Mouse (Mus musculus) heart, postnatal 14 days (tissue): ENCODE data around the gene Pdk2. TPM values are rescaled to one million over a fixed set of nuclear protein-coding genes. Genes with fewer than 3 reads are reported as not detected.
"Not testable (repeated sequence)": the region's sequence is repeated elsewhere in the genome, so short reads cannot be mapped to it uniquely, and the experiment has no call there.

Source experiments
- DNase-seq, 2 experiments: peaks; one replicate each; pipeline ENCODE4 v3.0.0; 2021 to 2022
- intact Hi-C: fragments of 180-260 bp; cut with DNase I; formaldehyde crosslinking; loops from one replicate; pipeline ENCODE4 v1.15.1; 2025
- total RNA-seq, 2 experiments: library from RNA; stranded (reverse); gene quantifications; 2 replicates each; pipeline ENCODE4 v1.2.3; 2021

Gene Pdk2
- total RNA-seq, 2 experiments from 2014 or later, result 297 to 326 TPM

- no peak for DNase-seq
- intact Hi-C loops, result no loop called here
These were observed 6.3 kb downstream of the Pdk2 start for GRCm38 (mm10) chr11:95034902-95035301.

GRCm38 (mm10) chr11:95033617-95034016, 7.5 kb downstream of the Pdk2 start:
- no peak for DNase-seq
- intact Hi-C loops, result no loop called here

- no peak for DNase-seq
- intact Hi-C loops, result no loop called here
These were observed 8.2 kb downstream of the Pdk2 start for GRCm38 (mm10) chr11:95032945-95033344.

GRCm38 (mm10) chr11:95027850-95028470, 13.2 kb downstream of the Pdk2 start:
- DNase-seq, result no peak

GRCm38 (mm10) chr11:95026849-95027248, 14.3 kb downstream of the Pdk2 start:
- intact Hi-C loops, result no loop called here

More at GRCm38 (mm10) chr11:95027850-95028470, 13.2 kb downstream of the Pdk2 start:
- intact Hi-C loops, result no loop called here

GRCm38 (mm10) chr11:95026090-95026542, 15.0 kb downstream of the Pdk2 start:
- intact Hi-C loops, result no loop called here
- DNase-seq, result no peak

More at GRCm38 (mm10) chr11:95026849-95027248, 14.3 kb downstream of the Pdk2 start:
- no peak for DNase-seq

- intact Hi-C loops, result no loop called here
- no peak for DNase-seq
These were observed 15.7 kb downstream of the Pdk2 start for GRCm38 (mm10) chr11:95025227-95026012.

GRCm38 (mm10) chr11:95024439-95025184, 16.5 kb downstream of the Pdk2 start:
- no peak for DNase-seq
- intact Hi-C loops, result no loop called here

GRCm38 (mm10) chr11:95023481-95023880, 17.7 kb downstream of the Pdk2 start:
- intact Hi-C loops, result no loop called here
- DNase-seq, result no peak

- intact Hi-C loops, result no loop called here
These were observed 18.7 kb downstream of the Pdk2 start for GRCm38 (mm10) chr11:95022237-95022992.

GRCm38 (mm10) chr11:95015484-95015883, 25.7 kb downstream of the Pdk2 start:
- intact Hi-C loops, result no loop called here
- DNase-seq, result no peak

More at GRCm38 (mm10) chr11:95022237-95022992, 18.7 kb downstream of the Pdk2 start:
- no peak for DNase-seq

- intact Hi-C loops, result no loop called here
- DNase-seq, result no peak
These were observed 28.7 kb downstream of the Pdk2 start for GRCm38 (mm10) chr11:95012487-95012886.

GRCm38 (mm10) chr11:95012075-95012474, 29.1 kb downstream of the Pdk2 start:
- DNase-seq, result no peak
- intact Hi-C loops, result no loop called here

GRCm38 (mm10) chr11:95011416-95011815, 29.7 kb downstream of the Pdk2 start:
- DNase-seq, result no peak
- intact Hi-C loops, result no loop called here

GRCm38 (mm10) chr11:95010841-95011403, 30.2 kb downstream of the Pdk2 start:
- DNase-seq, intact Hi-C loops: not testable (repeated sequence)

- intact Hi-C loops, result no loop called here
- no peak for DNase-seq
These were observed 30.9 kb downstream of the Pdk2 start for GRCm38 (mm10) chr11:95010141-95010739.

GRCm38 (mm10) chr11:95009629-95010014, 31.5 kb downstream of the Pdk2 start, which contains the start of gene Samd14:
Gene Samd14, plus strand, starts transcription at chr11:95009879.
- DNase-seq, result peak; percentile 65 to 74
- intact Hi-C loops, result no loop called here

GRCm38 (mm10) chr11:95008661-95009628, 32.2 kb downstream of the Pdk2 start:
- intact Hi-C loops, result no loop called here
- no peak for DNase-seq
